Mouse (Mus musculus) CH12.LX (cell line): ENCODE measurements at regions not wholly inside any gene's neighbourhood (a gene's known extent, or its start where the extent isn't known, plus 50 kb on each side); places are given as distances from the start of the nearest gene placed in this dataset.
A peak's percentile ranks its signal among the peaks of the same experiment; 100 is the strongest.

ENCODE experiments used
- DNase-seq: peaks from one replicate; pipeline ENCODE4 v3.0.0-alpha.2; 2013; ENCODE audit errors: extremely low read depth
- H3K27ac ChIP-seq: 2 replicates; pipeline ENCODE4 v1.5.1; 2012; ENCODE audit warnings: low read depth, mild to moderate bottlenecking, control low read depth, moderate library complexity; ENCODE audit not compliant: insufficient read depth
- H3K27me3 ChIP-seq: replicated peaks from 2 replicates; pipeline ENCODE3; 2012; ENCODE audit warnings: inconsistent platforms
- H3K36me3 ChIP-seq, 2 experiments: replicated peaks in 1 of 2; 2 replicates each; pipeline versions ENCODE3 to v1.6.1; 2012; ENCODE audit warnings: inconsistent platforms in 1 of 2, low read length in 1 of 2, mild to moderate bottlenecking in 1 of 2, mixed read lengths in 1 of 2, moderate library complexity in 1 of 2; ENCODE audit not compliant: control insufficient read depth in 1 of 2, insufficient read depth in 1 of 2
- H3K4me1 ChIP-seq, 2 experiments: 2 replicates each; pipeline ENCODE4 v1.6.1; 2012; ENCODE audit warnings: inconsistent platforms in 1 of 2, moderate library complexity in 1 of 2; ENCODE audit not compliant: insufficient read depth in 2 of 2, control insufficient read depth in 1 of 2
- H3K4me2 ChIP-seq: 2 replicates; pipeline ENCODE4 v1.6.1; 2012; ENCODE audit warnings: low read depth, mild to moderate bottlenecking, control low read depth; ENCODE audit not compliant: poor library complexity, insufficient read depth, severe bottlenecking
- H3K4me3 ChIP-seq, 3 experiments: fragments of 150-350 bp in 1 of 3; sonication (generic) in 1 of 3; replicated peaks in 1 of 3; 2 replicates each; pipeline versions ENCODE3 to v1.5.1; 2011 to 2012; ENCODE audit warnings: low read depth in 2 of 3, low read length in 2 of 3, mild to moderate bottlenecking in 2 of 3, moderate library complexity in 2 of 3, control low read depth in 1 of 3, improper control_type of control experiment in 1 of 3, inconsistent platforms in 1 of 3, mixed read lengths in 1 of 3; ENCODE audit not compliant: poor library complexity in 1 of 3
- H3K79me2 ChIP-seq: replicated peaks from 2 replicates; pipeline ENCODE4 v1.6.1; 2012; ENCODE audit warnings: mild to moderate bottlenecking, moderate library complexity; ENCODE audit not compliant: control insufficient read depth, poor library complexity, insufficient read depth, severe bottlenecking; ENCODE audit errors: extremely low read depth
- H3K9ac ChIP-seq: 2 replicates; pipeline ENCODE4 v1.6.1; 2012; ENCODE audit warnings: low read depth, mild to moderate bottlenecking, control low read depth, moderate library complexity; ENCODE audit not compliant: insufficient read depth
- H3K9me3 ChIP-seq: replicated peaks from 2 replicates; pipeline ENCODE3; 2012; ENCODE audit warnings: low read length, inconsistent platforms, mixed read lengths
- BHLHE40 ChIP-seq: IDR thresholded peaks from 2 replicates; pipeline ENCODE4 v1.6.1; 2011; ENCODE audit warnings: mild to moderate bottlenecking, low read depth, low read length, improper control_type of control experiment
- CHD2 ChIP-seq: IDR thresholded peaks from 2 replicates; pipeline ENCODE4 v1.6.1; 2011; ENCODE audit warnings: low read length, improper control_type of control experiment
- CTCF ChIP-seq, 2 experiments: IDR thresholded peaks in 1 of 2; conservative IDR thresholded peaks in 1 of 2; 2 replicates each; pipeline ENCODE4 v1.5.1; 2011 to 2012; ENCODE audit warnings: low read depth in 2 of 2, low read length in 2 of 2, improper control_type of control experiment in 1 of 2, inconsistent platforms in 1 of 2, mild to moderate bottlenecking in 1 of 2, moderate library complexity in 1 of 2
- GABPA ChIP-seq: IDR thresholded peaks from 2 replicates; pipeline ENCODE4 v1.6.1; 2012; ENCODE audit warnings: low read depth, low read length, improper control_type of control experiment, inconsistent platforms; ENCODE audit not compliant: insufficient replicate concordance
- HCFC1 ChIP-seq: IDR thresholded peaks from 2 replicates; pipeline ENCODE4 v1.6.1; 2012; ENCODE audit warnings: low read depth, mild to moderate bottlenecking, inconsistent platforms, low read length, improper control_type of control experiment
- JUN ChIP-seq: IDR thresholded peaks from 2 replicates; pipeline ENCODE4 v1.6.1; 2011; ENCODE audit warnings: low read depth, mild to moderate bottlenecking, low read length, improper control_type of control experiment, moderate library complexity; ENCODE audit not compliant: insufficient read depth
- JUND ChIP-seq: conservative IDR thresholded peaks from 2 replicates; pipeline ENCODE4 v1.6.1; 2011; ENCODE audit warnings: low read depth, low read length, improper control_type of control experiment
- KAT2A ChIP-seq: IDR thresholded peaks from 2 replicates; pipeline ENCODE4 v1.6.1; 2012; ENCODE audit warnings: low read length, improper control_type of control experiment, inconsistent platforms; ENCODE audit not compliant: insufficient replicate concordance
- MAFK ChIP-seq: IDR thresholded peaks from 2 replicates; pipeline ENCODE4 v1.6.1; 2011; ENCODE audit warnings: low read length, improper control_type of control experiment; ENCODE audit not compliant: insufficient replicate concordance
- MAX ChIP-seq: IDR thresholded peaks from 2 replicates; pipeline ENCODE4 v1.6.1; 2011; ENCODE audit warnings: low read length, improper control_type of control experiment
- MAZ ChIP-seq: IDR thresholded peaks from 2 replicates; pipeline ENCODE4 v1.6.1; 2012; ENCODE audit warnings: low read depth, mild to moderate bottlenecking, inconsistent platforms, low read length, improper control_type of control experiment, moderate library complexity
- MEF2A ChIP-seq: IDR thresholded peaks from 2 replicates; pipeline ENCODE4 v1.6.1; 2014; ENCODE audit warnings: low read depth, mild to moderate bottlenecking, inconsistent platforms, low read length, improper control_type of control experiment, borderline replicate concordance
- MXI1 ChIP-seq: IDR thresholded peaks from 2 replicates; pipeline ENCODE4 v1.6.1; 2011; ENCODE audit warnings: mild to moderate bottlenecking, low read depth, low read length, improper control_type of control experiment
- MYC ChIP-seq: IDR thresholded peaks from 2 replicates; pipeline ENCODE4 v1.6.1; 2011; ENCODE audit warnings: low read depth, mild to moderate bottlenecking, improper control_type of control experiment, low read length
- NRF1 ChIP-seq: IDR thresholded peaks from 2 replicates; pipeline ENCODE4 v1.6.1; 2014; ENCODE audit warnings: low read depth, mild to moderate bottlenecking, inconsistent platforms, low read length, improper control_type of control experiment, moderate library complexity
- PAX5 ChIP-seq: IDR thresholded peaks from 2 replicates; pipeline ENCODE4 v1.6.1; 2012; ENCODE audit warnings: low read length, inconsistent platforms, mixed read lengths
- POLR2A ChIP-seq: IDR thresholded peaks from 2 replicates; pipeline ENCODE4 v1.6.1; 2011; ENCODE audit warnings: low read depth, mild to moderate bottlenecking, improper control_type of control experiment, low read length
- POLR2AphosphoS2 ChIP-seq: IDR thresholded peaks from 2 replicates; pipeline ENCODE4 v1.6.1; 2011; ENCODE audit warnings: low read depth, low read length, improper control_type of control experiment
- RAD21 ChIP-seq: IDR thresholded peaks from 2 replicates; pipeline ENCODE4 v1.6.1; 2011; ENCODE audit warnings: low read depth, mild to moderate bottlenecking, low read length, improper control_type of control experiment, moderate library complexity
- SMC3 ChIP-seq: IDR thresholded peaks from 2 replicates; pipeline ENCODE4 v1.6.1; 2011; ENCODE audit warnings: low read depth, low read length, improper control_type of control experiment
- UBTF ChIP-seq: IDR thresholded peaks from 2 replicates; pipeline ENCODE4 v1.6.1; 2012; ENCODE audit warnings: low read depth, mild to moderate bottlenecking, inconsistent platforms, low read length, improper control_type of control experiment, moderate library complexity
- USF1 ChIP-seq: IDR thresholded peaks from 2 replicates; pipeline ENCODE4 v1.6.1; 2014; ENCODE audit warnings: low read depth, mild to moderate bottlenecking, inconsistent platforms, low read length, improper control_type of control experiment
- USF2 ChIP-seq: conservative IDR thresholded peaks from 2 replicates; pipeline ENCODE4 v1.6.1; 2011; ENCODE audit warnings: low read depth, low read length, improper control_type of control experiment
- ZC3H11A ChIP-seq: IDR thresholded peaks from 2 replicates; pipeline ENCODE4 v1.6.1; 2012; ENCODE audit warnings: low read depth, mild to moderate bottlenecking, inconsistent platforms, low read length, improper control_type of control experiment
- ZKSCAN1 ChIP-seq: IDR thresholded peaks from 2 replicates; pipeline ENCODE4 v1.6.1; 2012; ENCODE audit warnings: low read depth, inconsistent platforms, low read length, improper control_type of control experiment, borderline replicate concordance
- dilution Hi-C: fragments of 300-500 bp; cut with MboI; formaldehyde crosslinking; loops from 2 replicates; pipeline ENCODE4 v1.14.3; 2020; ENCODE audit warnings: low sequenced_read_pairs; ENCODE audit not compliant: extremely low pct_unique_long_range_greater_than_20kb, extremely low pct_ligation_motif_present
- in situ Hi-C: fragments of 300-500 bp; cut with MboI; formaldehyde crosslinking; loops from 3 replicates; pipeline ENCODE4 v1.14.3; 2019; ENCODE audit warnings: low sequenced_read_pairs, low pct_ligation_motif_present, low pct_unique_long_range_greater_than_20kb, mixed read lengths

DNA sequence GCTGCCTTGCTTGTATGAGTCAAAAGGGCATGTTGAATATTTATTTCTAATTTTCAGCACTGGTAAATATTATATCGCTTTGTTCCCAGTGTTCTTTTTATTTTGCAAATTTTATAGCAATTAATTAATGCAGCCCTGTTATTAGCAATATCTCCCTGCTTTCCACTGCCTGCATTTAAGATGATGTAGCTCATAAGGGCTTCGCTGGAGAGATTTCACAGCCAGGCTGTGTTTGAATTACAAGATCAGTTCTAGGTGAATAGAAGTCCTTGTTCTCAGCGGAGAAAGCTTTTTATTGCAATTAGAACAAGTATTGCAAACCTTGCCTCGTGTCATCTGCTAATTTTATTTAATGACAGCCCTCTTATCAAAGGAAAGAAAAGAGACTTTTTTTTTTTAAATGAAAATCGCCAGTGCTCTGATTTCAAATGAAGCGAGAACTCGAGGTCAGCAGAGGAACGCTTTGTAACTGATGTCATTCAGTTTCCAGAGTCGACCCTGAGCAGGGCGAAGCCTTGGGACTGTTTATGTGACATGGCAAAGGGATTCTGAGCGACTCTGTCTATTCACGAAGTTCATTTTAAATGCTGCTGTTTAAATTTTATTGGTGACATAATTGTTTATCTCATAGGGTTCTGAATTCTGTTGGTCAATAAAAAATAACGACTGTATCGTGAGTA, 378.7 kb upstream of the Mki67 start:
- Histone ChIP-seq H3K9ac (no peak overlapping the region), H3K4me2 (no peak overlapping the region), H3K4me1 (no peaks in the 10 kb centered on the region), H3K4me3 (no peak overlapping the region), H3K27ac (no peak overlapping the region), H3K36me3 (no peaks in the 10 kb centered on the region), H3K9me3 (no peaks in the 10 kb centered on the region), H3K27me3 (peaks cover 81% of the 10 kb centered on the region), H3K79me2 (no peaks in the 10 kb centered on the region)
- TF ChIP-seq MXI1 (no peak), CHD2 (no peak), MAFK (no peak)
- in situ Hi-C loops (no loop called here), dilution Hi-C loops (no loop called here)
- DNase-seq: no peak

DNA sequence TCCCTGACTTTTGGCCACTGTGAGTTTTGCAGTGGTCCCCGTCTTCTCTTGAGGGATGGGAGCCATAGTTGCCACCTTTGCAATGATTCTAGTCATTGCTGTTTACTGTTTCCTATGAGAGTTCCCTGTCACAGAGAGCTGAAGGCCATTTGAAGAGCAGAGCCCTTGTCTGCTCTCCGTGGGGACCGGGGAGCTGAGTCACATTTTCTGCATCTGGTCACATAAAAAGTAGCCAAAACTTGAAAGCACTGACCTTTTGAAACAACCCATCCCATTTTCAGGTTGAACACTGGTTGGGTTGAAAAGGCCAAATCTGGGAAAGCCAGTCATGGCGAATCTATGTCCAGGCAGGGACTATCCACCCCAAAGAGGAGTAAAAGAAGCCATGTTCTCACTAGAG, 387.9 kb upstream of the Mki67 start:
- dilution Hi-C loops: no loop called here
- no peaks in the 10 kb centered on the region for H3K9me3 ChIP-seq
- no peak for DNase-seq
- peaks cover 44% of the 10 kb centered on the region for H3K27me3 ChIP-seq
- H3K4me3 ChIP-seq: no peak overlapping the region
- no peak overlapping the region for H3K9ac ChIP-seq
- no peaks in the 10 kb centered on the region for H3K36me3 ChIP-seq
- H3K4me2 ChIP-seq: no peak overlapping the region
- no peaks in the 10 kb centered on the region for H3K79me2 ChIP-seq
- TF ChIP-seq CHD2 (no peak), CTCF (conservative IDR thresholded peaks at IDR 0.05 in 1 of 2, IDR thresholded peaks at IDR 0.05 in 1 of 2; ENCODE audit: low read depth in 2 of 2, low read length in 2 of 2) (no peak), ZC3H11A (no peak), MAZ (no peak), UBTF (no peak), JUN (no peak), USF2 (no peak), MYC (no peak)
- in situ Hi-C loops: no loop called here
- H3K27ac ChIP-seq: no peak overlapping the region
- no peaks in the 10 kb centered on the region for H3K4me1 ChIP-seq

DNA sequence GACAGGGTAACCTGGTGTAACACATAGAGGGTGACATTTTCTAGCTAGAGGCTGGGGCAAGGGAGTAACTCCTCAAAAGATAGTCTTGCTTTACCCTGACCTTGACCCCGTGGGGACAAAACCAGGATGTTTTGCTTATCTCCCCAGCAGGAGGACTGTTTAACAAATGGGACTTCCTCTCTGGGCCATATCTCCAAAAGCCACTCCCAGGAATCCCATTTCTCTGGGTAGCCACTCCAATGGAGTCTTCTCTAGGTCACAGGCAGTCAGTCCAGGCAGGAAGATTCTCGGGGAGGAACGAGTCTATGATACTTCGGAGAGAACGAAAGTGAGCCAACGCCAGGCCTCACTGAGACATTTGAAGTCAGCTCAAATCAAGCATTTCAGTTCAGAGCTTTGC, 396.0 kb upstream of the Mki67 start:
- H3K27ac ChIP-seq: no peak overlapping the region
- H3K79me2 ChIP-seq: no peaks in the 10 kb centered on the region
- H3K9ac ChIP-seq: no peak overlapping the region
- H3K36me3 ChIP-seq: no peaks in the 10 kb centered on the region
- dilution Hi-C loops: no loop called here
- TF ChIP-seq PAX5 (no peak), CTCF (conservative IDR thresholded peaks at IDR 0.05 in 1 of 2, IDR thresholded peaks at IDR 0.05 in 1 of 2; ENCODE audit: low read depth in 2 of 2, low read length in 2 of 2) (no peak), JUND (no peak), GABPA (no peak), NRF1 (no peak), MAX (no peak), KAT2A (no peak), BHLHE40 (no peak), HCFC1 (no peak), MEF2A (no peak), USF1 (no peak), ZC3H11A (no peak), MAFK (no peak), ZKSCAN1 (no peak), CHD2 (no peak), POLR2A (no peak), POLR2AphosphoS2 (no peak), SMC3 (no peak), RAD21 (no peak)
- TF ChIP-seq, all 38 proteins: peak for 0
- DNase-seq: no peak
- Histone ChIP-seq H3K4me3 (no peak overlapping the region), H3K4me1 (no peaks in the 10 kb centered on the region), H3K4me2 (peak overlapping the region; percentile 29; the same call in 1 of the 2 replicates), H3K27me3 (peaks cover 38% of the 10 kb centered on the region), H3K9me3 (no peaks in the 10 kb centered on the region)
- in situ Hi-C loops: no loop called here
